Comparison of ENCODE assay signal across 8 mouse cellular contexts in the genomic region with DNA sequence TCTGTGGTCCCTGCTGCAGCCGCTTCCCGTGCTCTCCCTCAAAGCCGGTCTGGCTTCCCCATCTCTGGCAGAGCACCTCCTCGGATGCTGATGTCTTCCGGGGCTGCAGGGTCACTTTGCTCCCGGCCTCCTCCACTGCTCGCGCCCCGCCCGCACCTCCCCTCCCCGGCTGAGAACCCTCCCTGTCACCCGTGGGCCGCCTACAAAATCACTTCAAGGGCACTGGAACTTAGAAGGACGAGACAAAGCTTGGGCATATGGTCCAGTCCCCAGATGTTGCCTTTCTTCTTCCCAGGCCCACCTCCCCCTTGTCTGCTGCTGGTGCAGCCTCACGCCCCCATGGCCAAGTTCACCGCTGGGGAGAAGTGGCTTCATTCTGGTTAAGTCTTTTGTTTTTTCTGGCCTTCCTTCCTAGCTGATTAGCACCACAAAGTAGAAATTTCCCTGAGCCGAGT.
DNase-seq lines count a peak whose midpoint lies in the region; ATAC-seq lines count a peak whose summit lies in the region.

No protein-coding gene starts in this region.

- H3K27me3 ChIP-seq in midbrain, embryonic 12.5 days = peaks cover 10% of the 10 kb centered on the region

- H3K4me2 ChIP-seq in midbrain, embryonic 12.5 days (replicated peaks) = peak overlapping the region; percentile 68

- H3K4me3 ChIP-seq in midbrain, embryonic 12.5 days = peak overlapping the region; percentile 40

- peak; percentile 52 for DNase-seq in left cerebral cortex, postnatal 4 days
- no peak for DNase-seq in left cerebral cortex, adult 11 months (ENCODE audit: low spot score)
- peak; percentile 13 for DNase-seq in embryo, embryonic 11.5 days (ENCODE audit: low read depth, low spot score)
- peak; percentile 10 for DNase-seq in heart, postnatal 4 days
- no peak for DNase-seq in layer of hippocampus, adult 18-20 months (ENCODE audit: low spot score in 2 of 2)
- no peak for DNase-seq in thymus, postnatal 4 days
- no peak for DNase-seq in gastrocnemius, adult 8-10 months (ENCODE audit: low spot score in 2 of 2)

- H3K36me3 ChIP-seq in midbrain, embryonic 12.5 days = no peaks in the 10 kb centered on the region

- ATAC-seq in midbrain, embryonic 12.5 days (ENCODE audit: low FRiP score, low read depth) = peak; percentile 65

- peaks cover 15% of the 10 kb centered on the region for H3K4me1 ChIP-seq in midbrain, embryonic 12.5 days

- WGBS in midbrain, embryonic 12.5 days = 2% methylated on average over 17 of the region's 17 CpGs

- H3K9ac ChIP-seq in midbrain, embryonic 12.5 days (replicated peaks) = peak overlapping the region; percentile 39

- intact Hi-C loops in left cerebral cortex, postnatal 4 days (cut with DNase I) = loop anchor here (10.0 kb wide), 1 partner anchor 301 kb away; no protein-coding TSS in a partner anchor

- 0 out of 2 replicates have a peak overlapping the region, but pooled peaks have one; percentile 39 for H3K27ac ChIP-seq in midbrain, embryonic 12.5 days (replicated peaks)

- H3K9me3 ChIP-seq in midbrain, embryonic 12.5 days = no peaks in the 10 kb centered on the region

Comparison
In these comparisons a context has a peak if more than half of its experiments do, and no peak if none do; other contexts are left out.
1. DNase-seq: peak in left cerebral cortex, postnatal 4 days (single experiment), embryo, embryonic 11.5 days (single experiment) and heart, postnatal 4 days (single experiment); none in left cerebral cortex, adult 11 months (single experiment), layer of hippocampus, adult 18-20 months (0 of 2), thymus, postnatal 4 days (single experiment) and gastrocnemius, adult 8-10 months (0 of 2).